Mouse (Mus musculus) layer of hippocampus, postnatal 36 days (tissue): ENCODE measurements around the gene Pank3. TPM values are rescaled to one million over a fixed set of nuclear protein-coding genes. Genes with fewer than 3 reads are reported as not detected.

Experiments used
- DNase-seq, 2 experiments: peaks; one replicate each; pipeline ENCODE4 v3.0.0; 2022
- total RNA-seq, 2 experiments: library from RNA; stranded (reverse); gene quantifications; 2 replicates each; pipeline ENCODE4 v1.2.3; 2021

Pank3 gene
- total RNA-seq, result 10 to 100 TPM; 42.6 to 43.4 TPM

DNA sequence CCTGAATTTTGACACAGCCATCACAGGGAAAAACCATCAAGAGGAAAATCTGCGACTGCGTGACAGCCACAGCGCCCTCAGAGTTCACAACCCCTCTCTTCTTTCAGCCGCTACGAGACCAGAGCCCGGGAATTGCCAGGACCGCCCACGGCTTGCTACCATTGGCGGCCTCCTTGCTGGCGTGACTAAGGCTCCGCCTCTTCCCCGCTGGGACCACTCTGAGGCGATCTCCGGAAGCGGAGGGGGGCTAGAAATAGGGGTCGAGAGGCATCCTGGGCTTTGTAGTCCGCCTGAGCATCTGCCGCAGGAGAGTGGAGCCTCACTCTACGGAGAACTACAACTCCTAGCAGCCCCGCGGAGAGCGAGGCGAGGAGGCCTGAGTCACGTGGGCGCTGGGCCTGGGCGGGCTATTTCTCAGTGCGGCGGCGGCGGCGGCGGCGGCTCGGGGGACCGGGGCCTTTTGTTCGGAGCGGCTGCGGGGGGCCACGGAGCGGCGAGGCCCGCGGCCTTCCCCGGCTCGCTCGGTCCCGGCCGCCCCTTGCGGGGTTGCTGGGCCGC, at the start of gene Pank3:
Gene Pank3, plus strand, starts transcription at position 297 of the 558 bp plus-strand sequence.
- peak; percentile 97 to 98 for DNase-seq

DNA sequence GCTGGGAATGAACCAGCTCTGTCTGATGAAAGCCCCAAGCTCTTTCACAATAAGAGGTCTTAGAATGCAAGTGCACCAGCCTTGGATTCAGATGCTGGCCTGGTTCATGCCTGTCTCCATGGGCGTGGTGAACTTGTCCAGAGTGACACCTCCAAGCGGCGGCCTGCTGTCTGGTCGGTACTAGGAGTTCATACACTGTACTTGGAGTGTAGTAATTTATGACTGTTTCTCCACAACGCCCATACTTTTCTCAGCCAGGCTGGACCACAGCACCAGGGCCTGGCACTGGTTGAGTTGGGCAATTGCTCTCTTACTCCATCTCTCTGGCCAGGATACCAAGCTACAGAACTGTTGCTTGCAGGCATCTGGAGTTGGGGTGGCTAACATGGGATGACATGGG, 45.4 kb upstream of the Pank3 start:
- no peak for DNase-seq

DNA sequence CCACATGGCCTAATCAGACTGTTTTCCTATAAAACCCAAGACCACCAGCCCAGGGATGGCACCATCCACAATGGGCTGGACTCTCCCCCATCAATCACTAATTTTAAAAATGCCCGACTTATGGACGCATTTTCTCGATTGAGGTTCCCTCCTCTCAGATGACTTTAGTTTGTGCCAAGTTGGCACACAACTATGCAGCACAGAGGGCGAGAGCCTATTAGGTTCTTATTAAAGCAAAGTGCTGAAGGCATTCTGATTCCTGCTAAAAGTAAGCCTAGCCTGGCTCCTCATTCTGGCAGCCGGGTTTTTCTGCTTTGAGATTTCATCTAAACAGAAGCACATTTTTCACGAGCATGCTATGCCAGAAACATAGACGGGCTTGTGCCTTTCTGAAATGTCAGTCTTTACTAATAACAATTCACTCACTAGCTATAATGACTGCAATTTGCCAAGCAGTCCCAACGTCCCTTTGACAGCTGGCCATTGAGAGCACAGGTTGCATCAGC, 42.9 kb upstream of the Pank3 start:
- DNase-seq, result no peak

DNA sequence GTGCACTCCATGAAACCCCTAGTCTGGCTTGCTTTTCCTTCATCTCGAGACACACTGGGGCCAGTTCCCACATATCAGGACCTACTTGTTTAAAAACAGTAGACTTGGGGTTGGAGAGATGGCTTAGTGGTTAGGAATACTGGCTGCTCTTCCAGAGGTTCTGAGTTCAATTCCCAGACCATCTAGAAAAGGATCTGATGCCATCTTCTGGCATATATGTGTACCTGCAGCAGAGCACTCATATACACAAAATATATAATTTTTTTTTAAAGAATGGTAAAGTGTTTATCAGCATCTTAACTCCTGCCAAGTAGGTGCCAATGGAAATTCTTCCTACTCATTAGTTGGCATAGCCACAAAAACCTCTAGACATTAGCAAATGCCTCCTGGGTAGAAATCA, 41.1 kb upstream of the Pank3 start:
- DNase-seq, result no peak

DNA sequence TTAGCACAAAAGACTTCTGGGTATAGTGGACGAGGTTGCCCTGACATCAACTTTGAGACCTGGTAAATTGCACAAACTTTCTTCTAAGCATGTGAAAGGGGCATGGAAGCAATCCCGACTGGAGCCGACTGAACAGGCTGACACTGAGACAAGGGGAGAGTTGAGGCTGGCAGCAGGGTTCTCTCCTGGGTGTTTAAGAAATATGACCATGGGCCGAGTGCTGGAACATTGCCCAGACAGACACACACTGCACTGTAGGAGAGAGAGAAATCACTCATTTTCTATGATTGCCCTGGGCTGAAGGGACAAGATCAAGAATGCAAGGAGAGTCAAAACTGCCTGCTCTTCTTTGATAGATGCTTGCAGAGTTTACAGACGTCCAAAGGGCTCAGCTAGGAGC, 40.1 kb upstream of the Pank3 start:
- no peak for DNase-seq

DNA sequence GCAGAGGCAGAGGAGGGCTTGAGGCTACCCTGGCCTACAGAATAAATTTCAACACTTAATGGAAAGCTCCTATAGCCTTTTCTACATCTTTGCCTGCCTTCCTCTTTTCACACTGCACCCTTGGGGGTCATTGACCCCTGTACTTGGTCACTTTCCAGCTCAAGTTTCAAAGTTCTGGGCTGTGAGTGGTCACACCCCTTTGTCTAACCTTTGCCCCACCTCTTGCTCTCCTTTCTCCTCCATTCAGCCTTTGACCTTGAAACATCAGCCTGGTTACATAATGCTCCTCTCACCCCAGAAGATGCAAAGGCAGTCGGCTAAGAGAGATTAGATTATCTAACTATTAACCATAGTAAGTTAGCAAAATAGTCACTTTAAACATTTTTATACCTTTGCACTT, 36.9 kb upstream of the Pank3 start:
- DNase-seq, result no peak

DNA sequence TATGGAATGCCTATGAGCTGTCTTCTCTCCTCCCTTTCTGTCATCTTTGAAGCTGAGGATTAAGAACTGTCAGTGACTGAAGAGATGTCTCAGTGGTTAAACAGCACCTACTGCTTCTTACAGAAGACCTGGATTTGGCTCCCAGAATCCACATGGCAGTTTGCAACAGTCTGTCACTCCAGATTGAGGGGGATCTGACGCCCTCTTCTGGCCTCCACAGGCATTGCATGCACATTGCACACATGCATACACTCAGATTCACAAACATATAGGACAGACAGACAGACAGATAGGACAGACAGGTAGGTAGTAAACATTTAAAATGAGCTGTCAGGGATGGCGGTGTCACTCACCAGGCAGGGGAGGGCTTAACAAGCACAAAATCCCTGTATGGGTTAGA, 32.5 kb upstream of the Pank3 start:
- no peak for DNase-seq

DNA sequence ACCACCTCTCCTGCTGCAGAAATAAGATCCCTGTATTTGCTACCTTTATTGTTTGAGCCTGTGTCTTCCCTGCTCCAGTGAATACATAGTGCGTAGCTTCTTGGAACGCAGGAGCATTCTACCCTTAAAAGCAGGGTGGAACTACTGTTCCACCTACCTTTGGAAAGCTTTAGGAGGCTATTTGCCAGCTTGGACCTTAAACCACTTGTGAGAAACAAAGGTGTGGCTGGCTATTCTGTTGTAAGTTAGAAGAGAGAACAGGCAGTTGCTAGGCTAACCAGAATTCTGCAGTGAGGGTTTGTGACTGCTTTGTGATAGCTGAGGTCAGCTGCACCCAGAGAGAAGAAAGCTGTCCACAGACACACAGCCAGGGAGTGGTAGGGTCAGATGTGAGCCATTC, 32.0 kb upstream of the Pank3 start:
- no peak for DNase-seq

DNA sequence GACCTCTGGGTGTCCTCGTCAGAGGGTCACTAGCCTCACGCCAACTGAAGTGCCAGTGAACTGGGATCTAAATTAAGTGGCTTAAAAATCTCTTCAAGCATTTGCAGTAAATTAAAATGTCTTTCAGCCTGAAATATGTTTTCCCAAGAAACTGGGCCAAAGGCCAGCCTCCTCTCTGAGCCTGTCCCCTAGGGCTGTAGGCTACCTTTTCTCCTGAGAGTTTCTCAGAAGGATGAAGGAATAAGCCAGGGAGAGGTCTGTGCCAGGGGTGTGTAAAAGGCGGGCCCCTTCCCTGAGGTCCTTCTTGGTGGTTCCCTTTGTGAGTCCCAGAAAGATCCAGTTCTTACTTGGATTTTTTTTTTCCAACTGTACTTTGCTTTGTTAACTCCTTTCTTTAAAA, 31.2 kb upstream of the Pank3 start:
- DNase-seq, result no peak

DNA sequence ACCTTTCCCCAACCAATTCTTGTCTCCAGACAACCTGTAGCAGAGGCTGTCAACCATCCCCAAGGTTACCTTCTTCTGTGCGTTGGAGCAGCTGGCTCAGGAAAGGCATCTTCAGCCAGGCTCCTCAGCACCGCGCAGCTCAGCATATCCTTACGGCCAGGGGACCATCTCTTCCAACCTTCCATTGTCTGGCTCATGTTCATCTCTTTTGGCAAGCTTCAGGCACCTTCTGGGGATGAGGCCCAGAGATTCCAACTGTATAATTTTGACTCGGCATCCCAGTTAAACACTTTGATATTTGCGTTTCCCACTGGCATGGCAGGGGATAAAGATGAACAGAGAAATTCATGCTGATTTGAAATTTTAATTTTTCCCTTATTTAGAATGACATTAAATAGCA, 25.7 kb upstream of the Pank3 start:
- DNase-seq, result peak in 1 of 2 experiments; percentile 25

DNA sequence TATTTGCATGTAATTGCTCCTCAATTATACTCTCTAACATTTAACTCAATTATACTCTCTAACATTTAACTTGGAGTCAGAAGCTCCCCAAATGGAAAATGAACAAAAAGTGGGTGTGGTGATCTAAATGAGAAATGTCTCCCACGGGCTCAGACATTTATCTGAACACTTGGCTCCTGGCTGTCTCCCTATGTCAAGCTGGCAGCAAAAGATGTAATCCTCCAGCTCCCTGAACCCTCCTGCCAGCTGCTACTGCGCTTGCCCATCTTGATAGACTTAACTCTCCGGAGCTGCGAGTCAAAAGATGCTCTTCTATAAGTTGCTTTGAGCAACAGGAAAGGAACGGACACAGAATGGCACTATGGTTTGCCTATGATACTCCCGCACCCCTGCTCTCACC, 24.7 kb upstream of the Pank3 start:
- DNase-seq, result peak in 1 of 2 experiments; percentile 21

DNA sequence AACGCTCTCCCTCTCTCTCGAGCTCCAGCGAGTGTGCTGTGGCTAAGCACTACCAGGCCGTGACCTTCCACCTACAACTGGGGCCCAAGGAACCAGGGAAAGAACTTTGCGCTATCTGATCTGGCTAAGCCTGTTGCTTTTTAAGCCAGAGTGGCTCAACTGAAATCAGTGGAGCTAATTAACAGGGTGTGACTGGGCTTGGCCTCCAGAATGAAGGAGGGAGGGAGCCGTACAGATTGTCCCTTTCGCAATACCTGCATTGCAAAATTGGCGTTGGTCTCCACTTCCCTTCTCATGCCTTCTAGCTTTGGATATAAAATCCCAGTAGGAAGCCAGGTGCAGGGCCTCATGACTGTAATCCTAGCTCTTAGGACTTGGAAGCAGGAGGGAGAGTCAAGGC, 18.7 kb upstream of the Pank3 start:
- DNase-seq, result no peak

DNA sequence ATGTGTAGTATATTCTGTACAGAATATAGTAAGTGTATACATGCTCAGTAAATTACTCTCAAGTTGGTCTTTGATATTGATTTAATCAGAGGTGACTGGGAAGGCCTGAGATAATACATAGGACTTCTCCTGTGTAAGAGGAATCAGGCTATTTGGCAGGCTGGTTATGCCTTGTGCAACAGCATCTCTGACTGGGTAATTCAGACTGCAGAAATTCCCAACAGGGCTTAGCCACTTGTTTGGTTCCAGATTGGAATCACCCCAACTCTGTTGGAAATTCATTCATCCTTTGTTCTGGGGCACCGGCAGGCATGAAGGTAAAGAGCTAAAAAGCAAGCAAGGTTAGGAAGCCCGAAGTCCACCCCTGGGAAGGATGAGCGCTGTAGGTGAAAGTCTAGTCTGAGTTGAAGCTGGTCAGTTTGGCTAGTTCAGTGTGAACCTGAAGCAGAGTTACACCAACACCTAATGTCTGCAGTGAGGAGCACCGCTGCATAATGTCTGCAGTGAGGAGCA, 14.3 kb upstream of the Pank3 start:
- DNase-seq, result no peak

DNA sequence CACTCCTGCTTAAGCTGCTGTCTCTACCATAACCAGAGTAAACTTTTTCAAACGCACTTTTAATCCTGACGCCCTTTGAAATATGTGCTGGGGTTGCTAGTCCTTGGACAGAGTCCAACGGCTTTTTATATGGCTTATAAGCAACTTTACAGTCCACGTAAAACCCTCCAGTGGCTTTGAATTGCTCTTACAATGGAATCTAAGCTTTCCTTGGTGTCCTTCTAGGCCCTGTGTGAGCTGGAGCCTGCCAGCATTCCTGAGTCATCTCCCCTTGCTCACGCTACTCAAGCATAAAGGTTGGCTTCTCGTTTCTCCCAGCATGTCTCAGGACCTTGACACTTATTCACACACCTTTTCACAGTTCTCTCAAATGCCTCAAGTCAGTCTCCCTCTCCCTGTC, 13.7 kb upstream of the Pank3 start:
- DNase-seq, result no peak

DNA sequence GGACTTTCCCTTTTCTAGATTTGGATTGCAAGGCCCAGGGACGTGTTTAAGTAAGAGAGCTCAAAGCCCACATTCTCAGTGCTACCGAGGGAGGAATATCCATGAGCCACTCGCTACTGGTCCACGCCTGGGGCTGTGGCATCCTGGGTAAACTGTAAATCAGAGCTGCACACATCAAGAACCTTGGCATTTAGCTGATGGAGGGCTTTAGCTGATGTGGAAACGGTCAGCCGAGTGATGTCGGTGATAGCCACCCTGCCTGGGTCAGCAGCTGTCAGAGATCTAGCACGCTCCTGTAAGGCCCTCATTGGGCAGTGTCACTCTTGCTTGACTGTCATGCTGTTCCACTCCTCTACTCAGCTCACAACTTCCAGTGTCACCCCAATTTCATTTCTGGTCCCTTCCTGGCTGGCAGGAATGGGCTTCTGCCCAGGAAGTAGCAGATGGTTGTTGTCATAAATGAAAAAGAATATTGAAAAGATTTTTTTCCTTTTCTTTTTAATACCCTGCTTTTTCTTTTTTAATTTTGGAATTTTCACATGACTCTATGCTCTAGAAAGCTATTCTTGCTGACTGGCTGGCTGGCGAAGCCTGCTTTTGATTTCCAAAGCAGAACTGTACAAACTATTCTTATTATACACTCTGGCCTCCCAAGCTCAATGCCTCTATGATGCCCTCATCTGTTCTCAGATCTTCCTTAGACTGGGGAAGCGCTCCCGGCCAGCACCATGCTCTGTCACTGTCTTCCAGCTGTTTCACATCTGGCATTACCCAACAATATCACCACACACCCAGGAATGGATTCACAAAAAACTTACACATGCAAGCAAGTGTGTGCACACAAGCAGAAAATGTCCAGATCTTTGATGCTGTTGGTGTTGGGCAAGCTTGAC, 12.6 kb upstream of the Pank3 start:
- DNase-seq, result no peak

DNA sequence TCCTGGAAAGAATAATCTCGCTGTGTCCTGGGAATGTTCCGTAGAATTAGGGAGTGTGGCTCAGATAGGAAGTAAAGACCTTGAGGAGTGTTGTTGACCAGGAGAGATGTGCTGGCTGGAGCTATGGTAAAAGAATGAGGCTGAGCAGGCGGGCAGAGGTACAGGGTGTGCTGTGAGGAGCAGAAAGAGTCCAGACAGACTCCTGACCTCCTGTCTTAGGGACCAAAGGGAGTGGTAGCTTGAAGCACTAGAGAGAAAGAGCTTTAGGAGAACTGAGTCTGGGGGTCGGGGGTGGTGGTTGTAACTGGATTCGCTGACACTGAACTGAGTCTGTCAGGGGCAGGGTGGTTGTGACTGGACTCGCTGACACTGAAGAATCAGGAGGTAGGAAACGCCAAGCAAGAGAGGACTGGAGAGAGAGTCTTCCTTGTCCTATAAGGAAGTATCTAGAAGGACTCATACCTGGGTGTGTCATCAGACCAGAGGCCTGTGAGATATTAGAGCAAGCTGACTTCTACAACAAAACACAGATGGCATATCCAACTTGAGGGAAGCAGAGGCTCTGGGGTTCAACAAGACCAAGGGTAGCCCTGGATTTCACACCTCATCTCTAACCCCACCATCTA, 9.2 kb upstream of the Pank3 start:
- no peak for DNase-seq

DNA sequence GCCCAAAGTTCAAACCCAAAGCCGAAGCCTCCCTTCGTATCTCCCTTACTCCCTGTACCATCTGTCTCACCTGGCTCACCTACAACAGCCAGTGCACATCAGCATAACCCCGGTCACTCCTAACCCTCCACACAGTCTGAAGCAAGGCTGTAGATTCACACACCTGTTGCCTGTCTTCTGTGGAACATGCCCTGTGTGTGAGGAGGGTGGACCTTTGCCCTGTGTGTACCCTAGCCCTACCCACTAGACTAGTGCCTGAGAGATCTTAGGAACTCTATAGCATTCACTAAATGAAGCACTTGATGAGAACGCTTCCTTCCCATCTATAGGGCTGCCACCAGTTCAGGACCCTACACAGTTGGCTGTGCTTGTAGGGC, 8.7 kb upstream of the Pank3 start:
- no peak for DNase-seq

DNA sequence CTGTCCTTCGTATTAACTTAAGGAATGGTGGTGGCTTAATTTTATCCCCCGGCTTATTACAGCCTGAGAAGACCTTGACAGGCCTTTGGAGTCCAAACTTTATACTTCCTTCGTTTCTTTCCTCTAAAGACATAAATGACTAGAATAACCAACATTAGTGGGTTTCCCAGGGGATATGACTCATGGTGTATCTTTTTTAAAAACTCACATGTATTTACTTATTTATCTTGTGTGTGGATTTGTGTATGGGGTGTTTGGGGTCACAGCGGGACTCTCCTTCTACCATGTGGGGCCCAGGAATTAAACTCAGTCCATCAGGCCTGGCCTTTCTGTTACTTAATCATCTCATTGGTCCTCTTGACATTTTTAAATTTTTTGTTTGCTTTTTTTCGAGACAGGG, 2.4 kb upstream of the Pank3 start:
- DNase-seq, result no peak

DNA sequence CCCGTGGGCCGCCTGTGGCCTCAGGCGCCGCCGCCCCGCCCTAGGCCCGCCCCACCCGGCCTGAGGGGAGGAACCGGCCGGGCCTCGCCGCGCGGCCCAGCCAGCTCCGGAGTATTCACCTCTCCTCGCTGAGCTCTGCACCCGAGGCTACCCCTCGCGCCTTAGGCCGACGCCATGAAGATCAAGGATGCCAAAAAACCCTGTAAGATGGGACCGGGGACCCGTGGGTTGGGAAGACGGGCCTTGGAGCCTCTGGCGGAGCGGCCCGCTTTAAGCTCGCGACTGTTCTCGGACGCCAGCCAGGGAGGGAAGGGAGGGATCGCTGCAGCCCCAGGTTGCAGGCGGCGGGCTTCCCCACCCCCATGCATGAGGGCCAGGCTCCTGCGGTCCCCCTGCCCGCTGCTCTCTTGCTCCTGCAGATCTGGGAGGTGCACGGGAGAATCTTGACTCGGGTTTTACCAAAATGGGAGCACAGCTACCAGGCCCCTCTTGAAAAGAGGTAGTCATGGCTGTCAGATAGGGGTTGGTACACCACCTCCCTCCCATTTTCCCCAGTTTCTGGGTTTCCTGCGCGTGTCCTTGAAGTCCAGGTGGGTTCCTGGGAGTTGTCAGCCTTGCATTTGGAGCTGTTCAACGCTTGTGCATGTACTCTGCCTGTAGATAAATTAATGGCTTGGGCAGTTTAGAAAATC, 608 bp downstream of the Pank3 start:
- peak; percentile 78 to 79 for DNase-seq

DNA sequence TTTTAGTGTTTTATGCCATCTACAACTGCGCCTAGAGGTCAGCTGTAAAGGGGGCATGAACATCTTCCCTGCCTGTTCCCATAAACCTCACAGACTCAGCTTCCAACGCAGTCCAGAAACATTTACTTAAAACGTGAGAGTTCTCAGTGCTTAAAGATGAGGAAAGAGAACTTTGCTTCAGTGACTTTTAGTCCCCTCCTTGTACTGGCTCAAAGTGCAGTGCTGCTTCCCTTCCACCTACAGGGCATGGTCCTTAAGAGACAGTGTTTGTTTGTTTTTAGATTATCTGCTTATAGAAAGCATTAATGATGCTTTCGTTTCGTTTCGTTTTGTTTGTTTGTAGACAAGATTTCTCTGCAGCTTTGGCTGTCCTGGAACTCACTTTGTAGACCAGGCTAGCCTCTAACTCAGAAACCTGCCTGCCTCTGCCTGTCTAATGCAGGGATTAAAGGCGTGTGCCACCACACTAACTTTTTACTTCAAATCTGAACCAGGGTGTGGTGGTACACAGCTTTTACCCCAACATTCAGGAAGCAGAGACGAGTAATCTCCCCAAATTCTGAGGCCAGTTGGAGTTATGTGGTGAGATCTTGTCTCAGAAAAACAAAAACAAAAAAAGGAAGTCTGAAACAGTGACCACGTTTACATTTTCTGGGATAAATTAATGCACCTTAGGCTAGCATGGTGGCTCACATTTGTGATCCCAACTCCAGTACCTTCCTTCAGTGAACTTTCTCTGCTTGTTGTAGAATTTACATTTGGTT, 1.6 kb downstream of the Pank3 start:
- DNase-seq, result no peak

DNA sequence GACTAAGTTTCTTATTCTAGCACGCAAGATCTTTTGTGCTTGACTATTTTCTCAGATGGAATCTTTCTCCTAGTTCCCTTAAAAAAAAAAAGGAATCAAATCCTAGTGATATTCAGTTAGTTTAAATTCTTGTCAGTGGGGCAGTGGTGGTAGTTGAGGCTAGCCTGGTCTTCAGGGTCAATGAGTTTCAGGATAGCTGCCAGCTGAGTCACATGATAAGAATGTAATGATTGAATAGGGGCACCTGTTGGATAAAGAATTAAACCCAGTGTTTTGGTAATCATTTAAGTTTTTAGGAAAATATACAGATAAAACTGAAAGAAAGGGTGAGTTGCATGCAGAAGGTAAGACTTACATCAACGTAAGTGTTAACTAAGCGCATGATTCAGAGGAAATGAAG, 6.3 kb downstream of the Pank3 start:
- DNase-seq, result no peak

DNA sequence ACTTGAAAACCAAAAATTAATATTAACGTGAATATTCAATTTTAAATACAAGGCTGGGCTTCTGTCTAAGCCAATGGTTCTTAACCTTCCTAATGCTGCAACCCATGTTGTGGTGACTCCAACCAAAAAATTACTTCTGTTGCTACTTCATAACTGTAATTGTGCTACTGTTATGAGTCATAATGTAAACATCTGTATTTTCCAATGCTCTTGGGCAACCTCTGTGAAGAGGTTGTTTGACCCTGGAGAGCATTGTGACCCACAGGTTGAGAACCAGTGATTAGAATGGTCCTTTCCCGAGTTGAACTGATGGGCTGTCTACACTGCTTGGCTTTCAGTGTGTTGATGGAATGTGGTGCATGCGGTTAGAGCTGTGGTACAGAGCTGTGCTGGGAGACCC, 7.2 kb downstream of the Pank3 start:
- DNase-seq, result no peak
